In genomic region chr3:130964088-130964487, GRCm38 (mm10) we compare ENCODE assay signal across 13 mouse cellular contexts.
A peak's percentile ranks its signal among the peaks of the same experiment; 100 is the strongest.
DNase-seq lines count a peak whose midpoint lies in the region; ATAC-seq and TF ChIP-seq lines count a peak whose summit lies in the region.
"Had no signal": no experiment of that assay in that cellular context is flagged by ENCODE, and none has a peak within 500 bp of the region (broad histone marks: within the 10 kb centered on the region; RNA-seq: fewer than 3 reads in every experiment).

No protein-coding gene starts in this region.

- no peaks in the 10 kb centered on the region for H3K9me3 ChIP-seq in liver, postnatal 0 days (ENCODE audit: low read length)
- no peaks in the 10 kb centered on the region for H3K9me3 ChIP-seq in liver, embryonic 12.5 days (replicated peaks)
- no peaks in the 10 kb centered on the region for H3K9me3 ChIP-seq in forebrain, embryonic 13.5 days (replicated peaks)
- H3K9me3 ChIP-seq in limb, embryonic 14.5 days (ENCODE audit: control insufficient read depth, low read length), result no peaks in the 10 kb centered on the region
- no peaks in the 10 kb centered on the region for H3K9me3 ChIP-seq in neural tube, embryonic 15.5 days (replicated peaks)

- H3K4me3 ChIP-seq in liver, postnatal 0 days (ENCODE audit: low read depth, low read length), result no peak overlapping the region
- no peak overlapping the region for H3K4me3 ChIP-seq in liver, embryonic 12.5 days
- 0 out of 2 replicates have a peak overlapping the region, but pooled peaks have one; percentile 26 for H3K4me3 ChIP-seq in forebrain, embryonic 13.5 days
- no peak overlapping the region for H3K4me3 ChIP-seq in limb, embryonic 14.5 days (replicated peaks; ENCODE audit: low read length)
- H3K4me3 ChIP-seq in neural tube, embryonic 15.5 days (replicated peaks), result no peak overlapping the region
- H3K4me3 ChIP-seq: heart, adult 2 months had no signal

- TF ChIP-seq POLR2A in limb, embryonic 14.5 days (IDR thresholded peaks at IDR 0.05; ENCODE audit: borderline replicate concordance, extremely low read depth, insufficient read depth, insufficient read length), result no peak

- no peak for DNase-seq in liver, postnatal 0 days
- DNase-seq in limb, embryonic 14.5 days (ENCODE audit: low spot score), result no peak
- no peak for DNase-seq in spleen, adult 18-20 months
- no peak for DNase-seq in urinary bladder, postnatal 36 days (ENCODE audit: low spot score in 2 of 2)
- no peak for DNase-seq in layer of hippocampus, postnatal 14 days (ENCODE audit: low spot score in 2 of 2)
- DNase-seq: cerebellum, adult 11 months; heart, adult 2 months; lung, postnatal 14 days had no signal

- H3K9ac ChIP-seq in liver, postnatal 0 days (replicated peaks), result no peak overlapping the region
- no peak overlapping the region for H3K9ac ChIP-seq in liver, embryonic 12.5 days
- no peak overlapping the region for H3K9ac ChIP-seq in forebrain, embryonic 13.5 days
- H3K9ac ChIP-seq in limb, embryonic 14.5 days (ENCODE audit: low read depth, low read length, severe bottlenecking), result no peak overlapping the region
- no peak overlapping the region for H3K9ac ChIP-seq in neural tube, embryonic 15.5 days (replicated peaks)

- peak overlapping the region; percentile 33; the same call in 1 of the 2 replicates for H3K4me2 ChIP-seq in liver, postnatal 0 days (ENCODE audit: low read depth, low read length)
- H3K4me2 ChIP-seq in liver, embryonic 12.5 days, result no peak overlapping the region
- H3K4me2 ChIP-seq in forebrain, embryonic 13.5 days, result peak overlapping the region; percentile 56
- peak overlapping the region; percentile 39; the same call in 1 of the 2 replicates for H3K4me2 ChIP-seq in limb, embryonic 14.5 days (replicated peaks; ENCODE audit: low read depth, low read length, severe bottlenecking)
- H3K4me2 ChIP-seq in neural tube, embryonic 15.5 days, result peak overlapping the region; percentile 53
- H3K4me2 ChIP-seq: liver, embryonic 11.5 days had no signal

- H3K4me1 ChIP-seq in liver, postnatal 0 days (ENCODE audit: insufficient read depth), result no peaks in the 10 kb centered on the region
- no peaks in the 10 kb centered on the region for H3K4me1 ChIP-seq in liver, embryonic 12.5 days
- H3K4me1 ChIP-seq in forebrain, embryonic 13.5 days, result peaks cover 33% of the 10 kb centered on the region
- H3K4me1 ChIP-seq in limb, embryonic 14.5 days (ENCODE audit: control insufficient read depth, insufficient read depth, low read length), result peaks cover 6% of the 10 kb centered on the region; the same call in 1 of the 2 replicates
- peaks cover 17% of the 10 kb centered on the region for H3K4me1 ChIP-seq in neural tube, embryonic 15.5 days

- no peaks in the 10 kb centered on the region for H3K36me3 ChIP-seq in liver, postnatal 0 days (replicated peaks; ENCODE audit: insufficient read depth, low read length)
- no peaks in the 10 kb centered on the region for H3K36me3 ChIP-seq in liver, embryonic 12.5 days
- no peaks in the 10 kb centered on the region for H3K36me3 ChIP-seq in forebrain, embryonic 13.5 days (ENCODE audit: poor library complexity, severe bottlenecking)
- H3K36me3 ChIP-seq in limb, embryonic 14.5 days (ENCODE audit: control insufficient read depth, insufficient read depth, low read length), result no peaks in the 10 kb centered on the region
- H3K36me3 ChIP-seq in neural tube, embryonic 15.5 days, result no peaks in the 10 kb centered on the region

- H3K27me3 ChIP-seq in liver, postnatal 0 days (ENCODE audit: insufficient read depth, low read length), result 0 out of 2 replicates have a peak, but pooled peaks cover 3% of the 10 kb centered on the region
- H3K27me3 ChIP-seq in liver, embryonic 12.5 days (replicated peaks), result 0 out of 2 replicates have a peak, but pooled peaks cover 4% of the 10 kb centered on the region
- no peaks in the 10 kb centered on the region for H3K27me3 ChIP-seq in forebrain, embryonic 13.5 days
- H3K27me3 ChIP-seq in limb, embryonic 14.5 days (ENCODE audit: control insufficient read depth, insufficient read depth, low read length), result no peaks in the 10 kb centered on the region
- no peaks in the 10 kb centered on the region for H3K27me3 ChIP-seq in neural tube, embryonic 15.5 days (replicated peaks)
- H3K27me3 ChIP-seq: Patski had no signal

- no peak for ATAC-seq in liver, postnatal 0 days
- no peak for ATAC-seq in liver, embryonic 12.5 days
- no peak for ATAC-seq in forebrain, embryonic 13.5 days
- no peak for ATAC-seq in limb, embryonic 14.5 days (ENCODE audit: low FRiP score, low read depth)
- no peak for ATAC-seq in neural tube, embryonic 15.5 days (ENCODE audit: low FRiP score)
- ATAC-seq: Patski had no signal

- WGBS in liver, postnatal 0 days (ENCODE audit: insufficient replicate concordance), result 76% methylated on average over 6 of the region's 6 CpGs
- WGBS in liver, embryonic 12.5 days (ENCODE audit: insufficient replicate concordance), result 81% methylated on average over 6 of the region's 6 CpGs
- 49% methylated on average over 6 of the region's 6 CpGs for WGBS in forebrain, embryonic 13.5 days
- WGBS in limb, embryonic 14.5 days, result 71% methylated on average over 6 of the region's 6 CpGs
- 82% methylated on average over 6 of the region's 6 CpGs for WGBS in neural tube, embryonic 15.5 days

- no peak for TF ChIP-seq EP300 in liver, postnatal 0 days (IDR thresholded peaks at IDR 0.05; ENCODE audit: low read depth)

- no peak overlapping the region for H3K27ac ChIP-seq in liver, postnatal 0 days (ENCODE audit: low read depth)
- no peak overlapping the region for H3K27ac ChIP-seq in liver, embryonic 12.5 days
- peak overlapping the region; percentile 83 for H3K27ac ChIP-seq in forebrain, embryonic 13.5 days
- no peak overlapping the region for H3K27ac ChIP-seq in limb, embryonic 14.5 days (replicated peaks; ENCODE audit: low read depth, low read length)
- H3K27ac ChIP-seq in neural tube, embryonic 15.5 days (replicated peaks), result no peak overlapping the region; the same call in 1 of the 2 replicates
- H3K27ac ChIP-seq: heart, adult 2 months had no signal

- no peak for TF ChIP-seq CTCF in liver, postnatal 0 days (IDR thresholded peaks at IDR 0.05; ENCODE audit: low read depth)
